Mouse (Mus musculus): ENCODE data around the gene Sass6. TPM values are rescaled to one million over a fixed set of nuclear protein-coding genes. Genes with fewer than 3 reads are reported as not detected.

The Sass6 gene
- polyA plus RNA-seq, 1 experiment: 14.6 TPM

DNA sequence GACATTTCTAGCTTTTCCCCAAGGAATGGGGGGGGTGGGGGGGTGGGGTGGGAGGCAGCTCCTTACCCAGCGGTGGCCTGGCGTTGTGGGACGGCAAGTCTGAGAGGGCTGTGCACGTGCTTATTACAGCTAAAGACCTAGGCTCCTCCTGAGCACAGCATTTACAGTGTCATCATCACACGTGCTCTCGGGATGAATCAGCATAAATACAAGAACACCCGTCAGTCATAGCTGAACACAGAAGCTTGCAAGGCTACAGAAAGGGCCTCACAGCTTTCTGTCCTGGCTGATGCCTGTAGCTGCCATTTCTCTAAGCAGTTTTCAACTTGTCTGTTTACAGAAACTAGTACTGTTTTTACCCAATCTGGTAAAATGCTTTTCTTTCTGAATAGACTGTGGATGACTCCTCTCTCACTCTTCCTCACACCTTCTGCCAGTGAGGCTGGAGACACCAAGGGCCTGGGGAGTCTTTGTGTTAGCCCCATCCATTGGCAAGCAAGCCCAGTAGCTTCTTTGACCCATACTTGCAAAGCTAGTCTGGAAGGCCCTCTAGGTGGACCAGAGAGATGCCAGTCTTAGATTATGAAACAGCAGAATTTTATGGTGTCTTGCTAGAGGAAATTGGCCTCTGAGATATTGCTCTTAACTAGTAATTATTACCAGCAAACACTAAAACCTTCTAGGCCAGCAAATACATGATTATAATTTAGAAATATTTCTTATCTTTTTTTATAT is 26.0 kb downstream of the Sass6 start:
- Histone ChIP-seq H3K27ac (ENCODE audit: insufficient read depth, low read length) (no peak overlapping the region), H3K4me1 (ENCODE audit: control insufficient read depth, insufficient read depth, low read length) (no peaks in the 10 kb centered on the region), H3K4me3 (ENCODE audit: insufficient read depth, low read length) (no peak overlapping the region)
- no peak for TF ChIP-seq CTCF (IDR thresholded peaks at IDR 0.05; ENCODE audit: borderline replicate concordance, insufficient read depth, low read length)

- Histone ChIP-seq H3K4me3 (ENCODE audit: insufficient read depth, low read length) (no peak overlapping the region), H3K4me1 (ENCODE audit: control insufficient read depth, insufficient read depth, low read length) (no peaks in the 10 kb centered on the region), H3K27ac (ENCODE audit: insufficient read depth, low read length) (no peak overlapping the region)
- TF ChIP-seq CTCF (IDR thresholded peaks at IDR 0.05; ENCODE audit: borderline replicate concordance, insufficient read depth, low read length) (no peak), POLR2A (IDR thresholded peaks at IDR 0.05; ENCODE audit: low read depth, low read length) (no peak)
These were observed 27.9 kb downstream of the Sass6 start for GRCm38 (mm10) chr3:116622641-116623040.

GRCm38 (mm10) chr3:116631459-116631858 is 36.7 kb downstream of the Sass6 start:
- Histone ChIP-seq H3K4me1 (ENCODE audit: control insufficient read depth, insufficient read depth, low read length) (no peaks in the 10 kb centered on the region), H3K4me3 (ENCODE audit: insufficient read depth, low read length) (no peak overlapping the region), H3K27ac (ENCODE audit: insufficient read depth, low read length) (no peak overlapping the region)
- no peak for TF ChIP-seq CTCF (IDR thresholded peaks at IDR 0.05; ENCODE audit: borderline replicate concordance, insufficient read depth, low read length)
- no peak for TF ChIP-seq POLR2A (IDR thresholded peaks at IDR 0.05; ENCODE audit: low read depth, low read length)

DNA sequence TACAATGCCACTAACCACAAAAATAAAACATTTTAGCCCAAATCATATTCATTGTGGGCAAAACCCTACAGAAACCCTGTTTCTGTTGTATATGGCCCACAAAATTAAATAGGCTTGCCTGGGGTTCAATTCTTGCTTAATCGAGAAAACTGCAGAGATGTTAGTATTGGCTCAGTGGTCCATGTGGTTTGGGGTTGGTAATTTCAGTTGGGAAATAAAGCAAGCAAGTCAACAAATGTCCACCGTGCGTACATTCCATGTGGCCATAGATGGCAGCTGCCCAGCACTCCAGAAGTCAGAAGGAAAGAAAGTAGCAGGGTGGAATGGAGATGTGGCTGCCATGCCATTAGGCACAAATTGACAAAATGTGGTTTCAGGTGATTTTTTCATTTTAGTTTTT is 38.2 kb downstream of the Sass6 start:
- Histone ChIP-seq H3K4me1 (ENCODE audit: control insufficient read depth, insufficient read depth, low read length) (no peaks in the 10 kb centered on the region), H3K4me3 (ENCODE audit: insufficient read depth, low read length) (no peak overlapping the region), H3K27ac (ENCODE audit: insufficient read depth, low read length) (no peak overlapping the region)
- TF ChIP-seq CTCF (IDR thresholded peaks at IDR 0.05; ENCODE audit: borderline replicate concordance, insufficient read depth, low read length): no peak
- no peak for TF ChIP-seq POLR2A (IDR thresholded peaks at IDR 0.05; ENCODE audit: low read depth, low read length)

GRCm38 (mm10) chr3:116634091-116634490 is 39.3 kb downstream of the Sass6 start:
- Histone ChIP-seq H3K4me3 (ENCODE audit: insufficient read depth, low read length) (no peak overlapping the region), H3K4me1 (ENCODE audit: control insufficient read depth, insufficient read depth, low read length) (no peaks in the 10 kb centered on the region), H3K27ac (ENCODE audit: insufficient read depth, low read length) (no peak overlapping the region)
- TF ChIP-seq POLR2A (IDR thresholded peaks at IDR 0.05; ENCODE audit: low read depth, low read length) (no peak), CTCF (IDR thresholded peaks at IDR 0.05; ENCODE audit: borderline replicate concordance, insufficient read depth, low read length) (no peak)

- TF ChIP-seq CTCF (IDR thresholded peaks at IDR 0.05; ENCODE audit: borderline replicate concordance, insufficient read depth, low read length) (no peak), POLR2A (IDR thresholded peaks at IDR 0.05; ENCODE audit: low read depth, low read length) (no peak)
- H3K4me1 ChIP-seq (ENCODE audit: control insufficient read depth, insufficient read depth, low read length): no peaks in the 10 kb centered on the region
- no peak overlapping the region for H3K4me3 ChIP-seq (ENCODE audit: insufficient read depth, low read length)
- no peak overlapping the region for H3K27ac ChIP-seq (ENCODE audit: insufficient read depth, low read length)
These were observed 40.1 kb downstream of the Sass6 start for GRCm38 (mm10) chr3:116634853-116635252.

DNA sequence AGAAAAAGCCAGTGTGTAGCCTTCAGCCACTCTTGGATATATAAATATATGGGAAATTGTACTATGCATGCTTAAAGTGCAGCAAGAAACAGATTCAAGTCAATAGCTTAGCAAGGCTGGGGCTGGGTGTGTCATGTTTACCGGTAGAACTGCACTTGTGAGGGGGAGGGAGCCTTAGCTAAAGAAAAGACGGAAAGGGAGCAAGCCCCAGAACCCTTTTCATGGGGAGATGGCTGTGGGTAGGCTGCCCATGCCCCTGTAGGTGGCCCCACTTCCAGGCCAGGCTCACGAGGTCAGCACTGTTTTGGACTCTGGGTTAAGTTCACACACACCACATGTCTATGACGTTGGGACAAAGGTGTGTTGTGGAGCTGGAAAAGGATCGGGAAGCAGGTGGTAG is 41.0 kb downstream of the Sass6 start:
- no peaks in the 10 kb centered on the region for H3K4me1 ChIP-seq (ENCODE audit: control insufficient read depth, insufficient read depth, low read length)
- no peak overlapping the region for H3K4me3 ChIP-seq (ENCODE audit: insufficient read depth, low read length)
- TF ChIP-seq POLR2A (IDR thresholded peaks at IDR 0.05; ENCODE audit: low read depth, low read length): no peak
- TF ChIP-seq CTCF (IDR thresholded peaks at IDR 0.05; ENCODE audit: borderline replicate concordance, insufficient read depth, low read length): no peak
- no peak overlapping the region for H3K27ac ChIP-seq (ENCODE audit: insufficient read depth, low read length)

DNA sequence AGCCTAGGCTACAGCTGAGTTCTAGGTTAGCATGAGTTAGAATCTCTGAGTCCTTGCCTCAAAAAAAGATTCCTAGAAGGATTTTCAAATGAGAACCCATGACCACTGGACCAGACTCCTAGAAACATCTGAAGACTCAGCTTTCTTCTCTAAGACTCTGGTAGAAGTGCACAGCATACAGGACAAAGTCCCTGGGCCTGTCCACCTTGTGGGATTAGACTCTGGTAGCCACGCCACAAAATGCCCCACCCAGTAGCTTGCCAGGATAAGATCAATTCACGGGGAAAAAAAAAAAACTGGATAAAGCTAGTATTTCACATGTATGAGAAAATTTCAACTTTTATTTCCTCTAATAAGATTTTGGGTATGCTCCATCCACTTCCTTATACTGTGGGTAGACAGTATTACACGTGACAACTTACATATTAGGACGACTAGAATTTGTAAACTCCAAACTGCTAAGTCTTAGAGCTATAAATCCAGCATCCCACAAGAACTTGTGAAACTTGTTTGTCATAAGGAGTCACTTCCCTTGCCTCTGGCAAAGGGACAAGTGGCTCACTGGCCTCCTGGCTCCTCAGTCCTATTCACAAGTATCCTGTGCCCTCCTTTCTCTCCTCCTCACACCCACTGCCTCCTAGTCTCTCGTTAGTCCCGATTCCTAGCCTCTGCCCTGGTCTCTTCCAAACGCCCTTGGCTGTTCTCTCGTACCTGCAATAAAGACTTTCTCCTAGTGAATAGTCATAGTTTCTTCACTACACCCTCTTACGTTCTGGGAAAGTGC is 43.1 kb downstream of the Sass6 start:
- Histone ChIP-seq H3K4me1 (ENCODE audit: control insufficient read depth, insufficient read depth, low read length) (no peaks in the 10 kb centered on the region), H3K27ac (ENCODE audit: insufficient read depth, low read length) (no peak overlapping the region), H3K4me3 (ENCODE audit: insufficient read depth, low read length) (no peak overlapping the region)
- TF ChIP-seq CTCF (IDR thresholded peaks at IDR 0.05; ENCODE audit: borderline replicate concordance, insufficient read depth, low read length) (no peak), POLR2A (IDR thresholded peaks at IDR 0.05; ENCODE audit: low read depth, low read length) (no peak)

DNA sequence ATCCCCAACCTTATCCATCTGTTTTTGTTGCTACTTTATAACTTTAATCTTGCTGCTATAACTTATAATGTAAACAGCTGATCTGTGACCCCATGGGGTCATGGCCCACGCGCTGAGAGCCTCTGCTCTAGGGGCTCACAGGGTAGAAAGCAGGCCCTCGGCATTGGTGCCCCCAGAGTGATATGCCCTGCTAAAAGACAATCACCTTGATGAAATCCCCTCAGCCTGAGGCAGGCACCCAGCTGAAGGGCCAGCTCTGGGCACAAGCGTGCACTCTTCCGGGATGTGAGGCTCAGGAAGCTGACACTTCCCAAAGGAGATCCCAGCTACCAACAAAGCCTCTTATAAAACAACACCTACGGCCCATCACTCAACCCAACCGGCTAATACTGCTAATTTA is 43.8 kb downstream of the Sass6 start:
- no peak for TF ChIP-seq CTCF (IDR thresholded peaks at IDR 0.05; ENCODE audit: borderline replicate concordance, insufficient read depth, low read length)
- no peak for TF ChIP-seq POLR2A (IDR thresholded peaks at IDR 0.05; ENCODE audit: low read depth, low read length)
- H3K4me1 ChIP-seq (ENCODE audit: control insufficient read depth, insufficient read depth, low read length): no peaks in the 10 kb centered on the region
- no peak overlapping the region for H3K4me3 ChIP-seq (ENCODE audit: insufficient read depth, low read length)
- no peak overlapping the region for H3K27ac ChIP-seq (ENCODE audit: insufficient read depth, low read length)

DNA sequence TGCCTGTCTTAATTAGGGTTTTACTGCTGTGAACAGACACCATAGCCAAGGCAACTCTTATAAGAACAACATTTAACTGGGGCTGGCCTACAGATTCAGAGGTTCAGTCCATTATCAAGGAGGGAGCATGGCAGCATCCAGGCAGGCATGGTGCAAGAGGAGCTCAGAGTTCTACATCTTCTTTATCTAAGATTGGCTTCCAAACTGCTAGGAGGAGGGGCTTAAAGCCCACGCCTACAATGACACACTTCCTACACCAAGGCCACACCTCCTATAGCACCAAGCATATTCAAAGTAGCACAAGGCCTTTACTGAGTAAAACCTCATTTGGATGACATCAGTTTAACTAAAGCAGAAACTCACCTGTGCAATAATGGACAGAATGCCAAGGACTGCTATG is 45.2 kb downstream of the Sass6 start:
- TF ChIP-seq CTCF (IDR thresholded peaks at IDR 0.05; ENCODE audit: borderline replicate concordance, insufficient read depth, low read length) (no peak), POLR2A (IDR thresholded peaks at IDR 0.05; ENCODE audit: low read depth, low read length) (no peak)
- Histone ChIP-seq H3K27ac (ENCODE audit: insufficient read depth, low read length) (no peak overlapping the region), H3K4me3 (ENCODE audit: insufficient read depth, low read length) (no peak overlapping the region), H3K4me1 (ENCODE audit: control insufficient read depth, insufficient read depth, low read length) (no peaks in the 10 kb centered on the region)
